Mouse (Mus musculus): ENCODE results near the gene Myh11. TPM values are rescaled to one million over a fixed set of nuclear protein-coding genes. Genes with fewer than 3 reads are reported as not detected.

The Myh11 gene
- total RNA-seq (2014; rRNA removed) (2.0 and 2.2 TPM in 2 replicates), polyA plus RNA-seq (2012; rRNA removed) (0.34 and 0.47 TPM in 2 replicates)

- Histone ChIP-seq H3K79me2 (ENCODE audit: control insufficient read depth, insufficient read depth, low read length) (no peaks in the 10 kb centered on the region), H3K4me1 (ENCODE audit: control insufficient read depth, insufficient read depth, low read length) (peaks cover 2% of the 10 kb centered on the region; the same call in 1 of the 2 replicates), H3K27me3 (ENCODE audit: control insufficient read depth, insufficient read depth, low read length) (peaks cover 3% of the 10 kb centered on the region; the same call in 1 of the 2 replicates), H3K9ac (ENCODE audit: low read depth, low read length) (no peak within 1 kb of the TSS; the same call in 1 of the 2 replicates), H3K36me3 (ENCODE audit: control insufficient read depth, insufficient read depth, low read length) (no peaks in the 10 kb centered on the region), H3K4me3 (ENCODE audit: insufficient read depth, low read depth, low read length) (0 out of 2 replicates have a peak within 1 kb of the TSS, but pooled peaks have one; percentile 5), H3K27ac (replicated peaks; ENCODE audit: insufficient read depth, low read depth, low read length) (no peak within 1 kb of the TSS)
- TF ChIP-seq CTCF (IDR thresholded peaks at IDR 0.05; ENCODE audit: low read depth, low read length) (peak; percentile 82), POLR2A (IDR thresholded peaks at IDR 0.05; ENCODE audit: extremely low read depth, insufficient read depth, low read length) (no peak)
- peak; percentile 26 for DNase-seq (ENCODE audit: extremely low read depth, low read depth, low spot score)
- 2% methylated on average over 16 of the region's 16 CpGs for WGBS
Measured at GRCm38 (mm10) chr16:14291223-14291622, at the start of gene Myh11. Myh11 (minus strand) TSS chr16:14291372.

- H3K79me2 ChIP-seq (ENCODE audit: control insufficient read depth, insufficient read depth, low read length): no peaks in the 10 kb centered on the region
- 53% methylated on average over 1 of the region's 1 CpGs for WGBS
- no peaks in the 10 kb centered on the region for H3K4me1 ChIP-seq (ENCODE audit: control insufficient read depth, insufficient read depth, low read length)
- TF ChIP-seq POLR2A (IDR thresholded peaks at IDR 0.05; ENCODE audit: extremely low read depth, insufficient read depth, low read length) (no peak), CTCF (IDR thresholded peaks at IDR 0.05; ENCODE audit: low read depth, low read length) (no peak)
- DNase-seq (ENCODE audit: extremely low read depth, low read depth, low spot score): no peak
- no peak overlapping the region for H3K27ac ChIP-seq (replicated peaks; ENCODE audit: insufficient read depth, low read depth, low read length)
- H3K4me3 ChIP-seq (ENCODE audit: insufficient read depth, low read depth, low read length): no peak overlapping the region
- no peaks in the 10 kb centered on the region for H3K27me3 ChIP-seq (ENCODE audit: control insufficient read depth, insufficient read depth, low read length)
- H3K36me3 ChIP-seq (ENCODE audit: control insufficient read depth, insufficient read depth, low read length): no peaks in the 10 kb centered on the region
- no peak overlapping the region for H3K9ac ChIP-seq (ENCODE audit: low read depth, low read length)
Measured at GRCm38 (mm10) chr16:14328156-14328555, 37.0 kb upstream of the Myh11 start.

- 68% methylated on average over 1 of the region's 1 CpGs for WGBS
- Histone ChIP-seq H3K4me3 (ENCODE audit: insufficient read depth, low read depth, low read length) (no peak overlapping the region), H3K27ac (replicated peaks; ENCODE audit: insufficient read depth, low read depth, low read length) (no peak overlapping the region), H3K4me1 (ENCODE audit: control insufficient read depth, insufficient read depth, low read length) (no peaks in the 10 kb centered on the region), H3K27me3 (ENCODE audit: control insufficient read depth, insufficient read depth, low read length) (no peaks in the 10 kb centered on the region), H3K79me2 (ENCODE audit: control insufficient read depth, insufficient read depth, low read length) (0 out of 2 replicates have a peak, but pooled peaks cover 4% of the 10 kb centered on the region), H3K36me3 (ENCODE audit: control insufficient read depth, insufficient read depth, low read length) (no peaks in the 10 kb centered on the region), H3K9ac (ENCODE audit: low read depth, low read length) (no peak overlapping the region)
- no peak for TF ChIP-seq POLR2A (IDR thresholded peaks at IDR 0.05; ENCODE audit: extremely low read depth, insufficient read depth, low read length)
- TF ChIP-seq CTCF (IDR thresholded peaks at IDR 0.05; ENCODE audit: low read depth, low read length): no peak
- DNase-seq (ENCODE audit: extremely low read depth, low read depth, low spot score): no peak
Measured at GRCm38 (mm10) chr16:14320494-14320893, 29.3 kb upstream of the Myh11 start.

- no peaks in the 10 kb centered on the region for H3K27me3 ChIP-seq (ENCODE audit: control insufficient read depth, insufficient read depth, low read length)
- 0 out of 2 replicates have a peak, but pooled peaks cover 4% of the 10 kb centered on the region for H3K79me2 ChIP-seq (ENCODE audit: control insufficient read depth, insufficient read depth, low read length)
- no peaks in the 10 kb centered on the region for H3K4me1 ChIP-seq (ENCODE audit: control insufficient read depth, insufficient read depth, low read length)
- H3K27ac ChIP-seq (replicated peaks; ENCODE audit: insufficient read depth, low read depth, low read length): no peak overlapping the region
- WGBS: 94% methylated on average over 3 of the region's 3 CpGs
- H3K36me3 ChIP-seq (ENCODE audit: control insufficient read depth, insufficient read depth, low read length): no peaks in the 10 kb centered on the region
- no peak for TF ChIP-seq CTCF (IDR thresholded peaks at IDR 0.05; ENCODE audit: low read depth, low read length)
- TF ChIP-seq POLR2A (IDR thresholded peaks at IDR 0.05; ENCODE audit: extremely low read depth, insufficient read depth, low read length): no peak
- no peak overlapping the region for H3K4me3 ChIP-seq (ENCODE audit: insufficient read depth, low read depth, low read length)
- DNase-seq (ENCODE audit: extremely low read depth, low read depth, low spot score): no peak
- no peak overlapping the region for H3K9ac ChIP-seq (ENCODE audit: low read depth, low read length)
Measured at GRCm38 (mm10) chr16:14319681-14320080, 28.5 kb upstream of the Myh11 start.

GRCm38 (mm10) chr16:14316884-14317876 lies 26.0 kb upstream of the Myh11 start, which contains the start of gene Fopnl:
Fopnl (minus strand) TSS chr16:14317405.
- no peaks in the 10 kb centered on the region for H3K4me1 ChIP-seq (ENCODE audit: control insufficient read depth, insufficient read depth, low read length)
- TF ChIP-seq CTCF (IDR thresholded peaks at IDR 0.05; ENCODE audit: low read depth, low read length): no peak
- TF ChIP-seq POLR2A (IDR thresholded peaks at IDR 0.05; ENCODE audit: extremely low read depth, insufficient read depth, low read length): 0 out of 2 replicates have a peak, but pooled peaks have one; percentile 21
- H3K27me3 ChIP-seq (ENCODE audit: control insufficient read depth, insufficient read depth, low read length): no peaks in the 10 kb centered on the region
- H3K27ac ChIP-seq (replicated peaks; ENCODE audit: insufficient read depth, low read depth, low read length): peak within 1 kb of the TSS; percentile 55
- H3K36me3 ChIP-seq (ENCODE audit: control insufficient read depth, insufficient read depth, low read length): peaks cover 2% of the 10 kb centered on the region; the same call in 1 of the 2 replicates
- peak within 1 kb of the TSS; percentile 63 for H3K9ac ChIP-seq (ENCODE audit: low read depth, low read length)
- 4% methylated on average over 51 of the region's 51 CpGs for WGBS
- H3K79me2 ChIP-seq (ENCODE audit: control insufficient read depth, insufficient read depth, low read length): 0 out of 2 replicates have a peak, but pooled peaks cover 7% of the 10 kb centered on the region
- DNase-seq (ENCODE audit: extremely low read depth, low read depth, low spot score): peak; percentile 92
- peak within 1 kb of the TSS; percentile 69 for H3K4me3 ChIP-seq (ENCODE audit: insufficient read depth, low read depth, low read length)
